Mouse (Mus musculus): ENCODE measurements around the gene Txndc2.

DNA sequence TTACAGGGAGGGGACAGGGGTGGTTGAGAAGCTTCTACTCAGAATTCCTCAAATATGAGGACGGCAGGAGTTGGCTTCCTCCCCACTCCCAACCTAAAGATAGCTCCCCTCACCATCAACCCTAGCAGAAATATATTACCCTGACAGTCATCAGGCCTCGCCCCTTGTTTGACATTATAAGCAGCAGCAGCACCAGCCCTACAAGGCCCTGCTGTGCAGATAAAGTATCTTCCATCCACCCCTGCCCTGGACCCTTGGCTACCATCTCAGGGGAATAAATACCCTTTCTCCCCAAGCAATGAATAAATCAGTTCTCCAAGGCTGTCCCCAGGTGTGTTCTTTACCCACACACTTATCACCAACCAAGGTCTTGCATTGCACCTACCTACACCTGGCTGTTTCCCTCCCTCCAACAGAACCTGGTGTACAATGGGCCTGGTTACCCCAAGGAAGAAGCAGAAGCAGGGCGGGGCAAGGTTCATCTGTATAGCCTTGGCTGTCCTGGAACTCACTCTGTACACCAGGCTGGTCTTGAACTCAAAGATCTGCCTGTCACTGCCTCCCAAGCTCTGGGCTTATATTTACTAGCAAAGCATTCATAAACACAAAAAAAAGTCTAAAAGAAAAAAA is 44.0 kb downstream of the Txndc2 start:
- no peak for TF ChIP-seq POLR2A (IDR thresholded peaks at IDR 0.05; ENCODE audit: extremely low read depth, insufficient read depth, low read length)
- no peak for TF ChIP-seq CTCF (IDR thresholded peaks at IDR 0.05; ENCODE audit: low read depth, low read length)
